In genomic region chr2:70629339-70629761, GRCm38 (mm10) we compare ENCODE assay signal across 7 mouse cellular contexts. TPM values are rescaled to one million over a fixed set of nuclear protein-coding genes. Genes with fewer than 3 reads are reported as not detected.
DNase-seq lines count a peak whose midpoint lies in the region; ATAC-seq and TF ChIP-seq lines count a peak whose summit lies in the region.

No protein-coding gene starts in this region.

- in situ Hi-C loops in CH12.LX (cut with MboI; ENCODE audit: low pct_ligation_motif_present, low pct_unique_long_range_greater_than_20kb, low sequenced_read_pairs) = no loop called here

- H3K27me3 ChIP-seq in CH12.LX (replicated peaks) = no peaks in the 10 kb centered on the region
- no peaks in the 10 kb centered on the region for H3K27me3 ChIP-seq in forebrain, embryonic 10.5 days (ENCODE audit: poor library complexity, severe bottlenecking)
- H3K27me3 ChIP-seq in intestine, postnatal 0 days (replicated peaks; ENCODE audit: control insufficient read depth, insufficient read depth, low read length) = no peaks in the 10 kb centered on the region
- no peaks in the 10 kb centered on the region for H3K27me3 ChIP-seq in lung, embryonic 16.5 days (ENCODE audit: control insufficient read depth, insufficient read depth, low read depth, low read length)

- peaks cover 0 to 19% of the 10 kb centered on the region in 2 experiments; a peak in 2 of 4 replicates for H3K4me1 ChIP-seq in CH12.LX (ENCODE audit: control insufficient read depth in 1 of 2, insufficient read depth in 2 of 2)
- peaks cover 15% of the 10 kb centered on the region for H3K4me1 ChIP-seq in forebrain, embryonic 10.5 days
- no peaks in the 10 kb centered on the region for H3K4me1 ChIP-seq in intestine, postnatal 0 days (replicated peaks; ENCODE audit: control insufficient read depth, insufficient read depth, low read length)
- H3K4me1 ChIP-seq in lung, embryonic 16.5 days (replicated peaks; ENCODE audit: control insufficient read depth, insufficient read depth, low read length) = no peaks in the 10 kb centered on the region

- no peak overlapping the region for H3K9ac ChIP-seq in CH12.LX (ENCODE audit: insufficient read depth, low read depth)
- H3K9ac ChIP-seq in intestine, postnatal 0 days (ENCODE audit: low read depth, low read length) = no peak overlapping the region
- H3K9ac ChIP-seq in lung, embryonic 16.5 days (ENCODE audit: low read length) = no peak overlapping the region

- no peak for TF ChIP-seq RAD21 in CH12.LX (IDR thresholded peaks at IDR 0.05; ENCODE audit: low read depth, low read length)

- H3K4me3 ChIP-seq in CH12.LX (replicated peaks in 1 of 3; ENCODE audit: low read depth in 2 of 3, low read length in 2 of 3, poor library complexity in 1 of 3) = no peak overlapping the region
- H3K4me3 ChIP-seq in forebrain, embryonic 10.5 days = peak overlapping the region; percentile 26; the same call in 1 of the 2 replicates
- no peak overlapping the region for H3K4me3 ChIP-seq in intestine, postnatal 0 days (ENCODE audit: low read depth, low read length)
- H3K4me3 ChIP-seq in lung, embryonic 16.5 days (ENCODE audit: low read length) = peak overlapping the region; percentile 26

- no peak for TF ChIP-seq EP300 in CH12.LX (IDR thresholded peaks at IDR 0.05; ENCODE audit: low read length)

- no peak for TF ChIP-seq CTCF in CH12.LX (conservative IDR thresholded peaks at IDR 0.05 in 1 of 2, IDR thresholded peaks at IDR 0.05 in 1 of 2; ENCODE audit: low read depth in 2 of 2, low read length in 2 of 2)
- no peak for TF ChIP-seq CTCF in intestine, postnatal 0 days (IDR thresholded peaks at IDR 0.05; ENCODE audit: low read depth)

- no peaks in the 10 kb centered on the region for H3K36me3 ChIP-seq in CH12.LX (replicated peaks in 1 of 2; ENCODE audit: control insufficient read depth in 1 of 2, insufficient read depth in 1 of 2, low read length in 1 of 2)
- no peaks in the 10 kb centered on the region for H3K36me3 ChIP-seq in forebrain, embryonic 10.5 days (replicated peaks)
- no peaks in the 10 kb centered on the region for H3K36me3 ChIP-seq in intestine, postnatal 0 days (ENCODE audit: control insufficient read depth, insufficient read depth)
- H3K36me3 ChIP-seq in lung, embryonic 16.5 days (ENCODE audit: control insufficient read depth, insufficient read depth, low read length) = no peaks in the 10 kb centered on the region

- peak overlapping the region; percentile 17; the same call in 1 of the 2 replicates for H3K4me2 ChIP-seq in CH12.LX (ENCODE audit: insufficient read depth, low read depth, poor library complexity, severe bottlenecking)
- H3K4me2 ChIP-seq in intestine, postnatal 0 days (replicated peaks; ENCODE audit: low read depth) = 0 out of 2 replicates have a peak overlapping the region, but pooled peaks have one; percentile 7
- peak overlapping the region; percentile 48 for H3K4me2 ChIP-seq in lung, embryonic 16.5 days (ENCODE audit: low read depth, low read length)

- dilution Hi-C loops in CH12.LX (cut with MboI; ENCODE audit: extremely low pct_ligation_motif_present, extremely low pct_unique_long_range_greater_than_20kb, low sequenced_read_pairs) = no loop called here

- 35% methylated on average over 10 of the region's 10 CpGs for WGBS in forebrain, embryonic 10.5 days
- WGBS in intestine, postnatal 0 days = 19% methylated on average over 10 of the region's 10 CpGs
- 9% methylated on average over 10 of the region's 10 CpGs for WGBS in lung, embryonic 16.5 days

- ATAC-seq in intestine, postnatal 0 days = no peak
- ATAC-seq in lung, embryonic 16.5 days (ENCODE audit: low read depth) = peak; percentile 87; the same call in 1 of the 2 replicates

- H3K27ac ChIP-seq in CH12.LX (ENCODE audit: insufficient read depth, low read depth) = no peak overlapping the region
- 0 out of 2 replicates have a peak overlapping the region, but pooled peaks have one; percentile 4 for H3K27ac ChIP-seq in forebrain, embryonic 10.5 days
- no peak overlapping the region for H3K27ac ChIP-seq in intestine, postnatal 0 days (ENCODE audit: low read depth, low read length)
- H3K27ac ChIP-seq in lung, embryonic 16.5 days (ENCODE audit: low read length) = no peak overlapping the region

- H3K9me3 ChIP-seq in CH12.LX (replicated peaks; ENCODE audit: low read length) = peaks cover 5% of the 10 kb centered on the region
- no peaks in the 10 kb centered on the region for H3K9me3 ChIP-seq in forebrain, embryonic 10.5 days
- H3K9me3 ChIP-seq in intestine, postnatal 0 days (ENCODE audit: control insufficient read depth) = no peaks in the 10 kb centered on the region
- H3K9me3 ChIP-seq in lung, embryonic 16.5 days (ENCODE audit: control insufficient read depth, low read length) = no peaks in the 10 kb centered on the region

- DNase-seq in B cell, adult 2 months = peak; percentile 40
- no peak for DNase-seq in CH12.LX (ENCODE audit: extremely low read depth)
- peak; percentile 31 for DNase-seq in forebrain, embryonic 10.5 days (ENCODE audit: extremely low spot score, low spot score)
- DNase-seq in right cerebral cortex, postnatal 14 days = peak; percentile 18
- DNase-seq in thymus, postnatal 4 days = no peak

- H3K79me2 ChIP-seq in CH12.LX (replicated peaks; ENCODE audit: control insufficient read depth, extremely low read depth, insufficient read depth, poor library complexity, severe bottlenecking) = no peaks in the 10 kb centered on the region

- no peak for TF ChIP-seq POLR2A in CH12.LX (IDR thresholded peaks at IDR 0.05; ENCODE audit: low read depth, low read length)

TF ChIP-seq in CH12.LX, 34 proteins besides CTCF, POLR2A, EP300 and RAD21:
- no peak for TF ChIP-seq MXI1 (IDR thresholded peaks at IDR 0.05; ENCODE audit: low read depth, low read length)

RNA-seq across cellular contexts. Expression of gene Gorasp2, which starts 32.0 kb away (rescaled TPM):
- total RNA-seq in CH12.LX (2012; rRNA removed) (65.4 and 74.9 TPM in 2 replicates), CH12.LX (2014; rRNA removed) (72.0 and 77.4 TPM in 2 replicates)
- polyA plus RNA-seq in CH12.LX (2012; ENCODE audit: insufficient read length, low read depth) = 115 and 145 TPM in 2 replicates
- polyA plus RNA-seq in forebrain, embryonic 10.5 days (2016; fragmentation: Nextera tagmentation; extraction: Ambion mirVana) = 152 and 156 TPM in 2 replicates
- polyA plus RNA-seq in intestine, postnatal 0 days (2015; fragmentation: Nextera tagmentation; extraction: Ambion mirVana) = 145 and 153 TPM in 2 replicates
- polyA plus RNA-seq in lung, embryonic 16.5 days (2015; fragmentation: Nextera tagmentation; extraction: Ambion mirVana) = 160 and 169 TPM in 2 replicates

RNA-seq across cellular contexts. Expression of gene Gm26558, which starts 32.6 kb away (rescaled TPM):
- total RNA-seq in CH12.LX (2012; rRNA removed) = 0.63 and 0.64 TPM in 2 replicates
- not detected in 2 replicates for total RNA-seq in CH12.LX (2014; rRNA removed)
- 0.33 TPM in 1 of 2 replicates, not detected in the other for polyA plus RNA-seq in CH12.LX (2012; ENCODE audit: insufficient read length, low read depth)
- 3.1 and 3.2 TPM in 2 replicates for polyA plus RNA-seq in forebrain, embryonic 10.5 days (2016; fragmentation: Nextera tagmentation; extraction: Ambion mirVana)
- polyA plus RNA-seq in intestine, postnatal 0 days (2015; fragmentation: Nextera tagmentation; extraction: Ambion mirVana) = 2.8 and 3.1 TPM in 2 replicates
- polyA plus RNA-seq in lung, embryonic 16.5 days (2015; fragmentation: Nextera tagmentation; extraction: Ambion mirVana) = 3.3 TPM in 2 replicates

Comparison
In these comparisons a context has a peak if more than half of its experiments do, and no peak if none do; other contexts are left out.
1. DNase-seq: peak in B cell, adult 2 months (2 of 2), forebrain, embryonic 10.5 days (single experiment) and right cerebral cortex, postnatal 14 days (single experiment); none in CH12.LX (single experiment) and thymus, postnatal 4 days (single experiment).
2. H3K4me3 ChIP-seq: peak in forebrain, embryonic 10.5 days (single experiment) and lung, embryonic 16.5 days (single experiment); none in CH12.LX (0 of 3) and intestine, postnatal 0 days (single experiment).
3. Peak in every context shown above with its lines, with median percentiles within 50 percentile points of each other: H3K4me2 ChIP-seq.